Mouse (Mus musculus): Measurements from ENCODE around the gene Lins1.

Gene Lins1

DNA sequence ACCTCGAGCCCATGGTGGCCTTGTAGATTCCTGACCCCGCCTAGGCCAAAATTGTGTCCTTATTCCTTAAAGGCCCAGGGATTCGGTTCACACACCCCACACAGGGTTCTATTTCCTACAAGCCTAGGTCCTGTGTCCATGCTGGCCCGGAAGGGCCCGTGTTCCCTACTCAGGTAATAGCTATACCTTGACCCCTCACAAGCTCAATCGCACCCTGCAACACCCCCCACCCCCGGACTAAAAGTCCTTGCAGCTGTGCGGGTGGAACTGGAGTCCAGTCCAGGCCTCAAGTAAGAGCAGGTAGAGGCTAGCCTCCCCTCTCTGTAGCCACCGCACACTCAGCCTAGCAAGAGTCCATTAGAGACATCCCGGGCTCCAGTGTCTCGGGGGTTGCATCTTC lies 44.2 kb downstream of the Lins1 start:
- no peak for DNase-seq

DNA sequence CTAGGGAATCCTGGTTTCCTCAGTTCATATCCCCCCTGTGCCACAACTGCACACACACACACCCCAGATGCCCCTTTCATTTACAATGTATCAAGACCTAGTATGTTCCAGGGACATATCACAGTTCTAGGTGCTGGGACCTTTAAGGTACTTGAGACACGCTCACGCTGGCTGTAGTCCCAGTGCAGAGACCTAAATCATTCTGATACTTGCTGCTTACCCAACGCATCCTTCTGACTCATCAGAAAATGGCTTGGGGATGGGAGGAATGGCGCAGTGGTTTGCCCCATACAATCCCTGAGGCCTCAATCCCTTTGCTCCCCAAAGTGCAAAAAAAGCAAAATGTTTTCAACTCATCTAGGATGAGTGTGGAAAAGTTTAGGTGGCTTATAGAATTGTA lies 44.8 kb downstream of the Lins1 start:
- DNase-seq = no peak

DNA sequence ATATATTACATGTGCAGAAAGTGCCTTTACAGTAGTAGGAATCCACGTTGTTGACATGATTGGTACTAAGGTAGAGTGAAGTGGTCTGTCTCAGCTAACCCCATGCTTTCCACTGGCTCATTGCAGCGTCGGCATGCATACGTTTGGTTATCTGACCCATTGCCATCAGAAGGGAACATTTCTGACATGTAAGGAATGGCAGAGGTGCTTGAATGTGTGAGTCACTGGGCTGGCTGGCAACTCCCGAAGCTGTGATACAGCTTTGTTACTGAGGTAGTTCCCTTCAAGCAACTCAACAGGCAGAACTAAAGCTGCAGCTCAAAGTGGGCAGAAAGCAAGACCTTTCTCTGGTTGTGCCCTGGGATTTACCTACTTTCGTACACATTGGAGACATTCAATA lies 45.3 kb downstream of the Lins1 start:
- DNase-seq = no peak

DNA sequence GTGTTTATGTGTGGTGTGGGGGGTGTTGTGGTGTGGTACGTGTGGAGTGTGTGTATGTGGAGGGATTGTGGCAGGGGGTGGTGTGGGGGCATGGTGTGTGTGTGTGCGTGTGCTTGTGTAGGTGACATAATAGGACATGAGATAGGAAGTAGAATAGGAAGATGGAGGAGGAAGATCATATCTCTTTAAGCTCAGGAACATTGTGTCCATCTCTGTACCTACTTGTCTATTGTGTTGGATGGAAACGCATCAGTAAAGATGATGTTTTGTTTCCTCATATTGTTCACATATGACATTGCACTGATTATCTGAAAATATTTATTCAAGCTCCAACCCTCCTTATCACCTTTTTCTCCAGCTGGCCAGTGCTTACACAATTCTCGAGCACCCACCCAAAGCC lies 47.7 kb downstream of the Lins1 start:
- no peak for DNase-seq

DNA sequence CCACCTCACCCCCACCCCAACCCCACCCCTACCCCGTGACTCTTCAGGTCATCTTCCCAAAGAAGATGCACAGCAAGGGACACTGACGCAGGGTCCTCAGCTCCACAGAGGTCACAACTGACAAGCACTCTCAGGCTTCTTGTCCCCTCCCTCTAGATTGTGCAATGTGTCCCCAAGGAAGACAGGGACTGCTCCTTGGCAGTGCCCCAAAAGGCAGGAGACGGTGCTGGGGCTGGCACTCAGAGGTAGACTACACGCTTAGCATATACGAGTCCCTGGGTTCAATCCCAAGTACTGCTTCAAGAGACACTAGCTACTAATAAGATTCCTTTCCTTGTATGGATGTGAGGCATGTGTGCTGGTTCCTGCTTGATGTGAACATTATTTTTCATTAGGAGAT lies 51.3 kb downstream of the Lins1 start:
- no peak for DNase-seq

DNA sequence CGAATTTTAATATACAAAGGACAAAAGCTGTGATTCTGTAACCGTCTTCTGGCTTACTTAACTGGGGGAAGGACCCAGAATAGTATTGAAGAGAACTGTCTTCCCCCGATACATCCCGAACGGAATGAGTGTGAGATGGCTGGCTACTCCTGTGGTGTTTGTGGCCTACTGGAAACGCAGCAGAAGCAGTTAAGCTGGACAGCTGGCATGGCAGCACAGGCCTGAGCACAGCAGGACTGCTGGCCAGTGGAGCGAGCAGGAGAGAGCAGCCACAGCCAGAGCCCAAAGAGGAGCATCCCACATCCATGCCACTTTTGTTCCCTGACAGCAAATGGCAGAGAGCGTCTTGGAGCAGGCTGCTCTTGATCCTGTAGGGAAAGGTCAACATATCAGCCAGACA lies 51.7 kb downstream of the Lins1 start:
- DNase-seq = peak in 1 of 2 experiments; percentile 7

DNA sequence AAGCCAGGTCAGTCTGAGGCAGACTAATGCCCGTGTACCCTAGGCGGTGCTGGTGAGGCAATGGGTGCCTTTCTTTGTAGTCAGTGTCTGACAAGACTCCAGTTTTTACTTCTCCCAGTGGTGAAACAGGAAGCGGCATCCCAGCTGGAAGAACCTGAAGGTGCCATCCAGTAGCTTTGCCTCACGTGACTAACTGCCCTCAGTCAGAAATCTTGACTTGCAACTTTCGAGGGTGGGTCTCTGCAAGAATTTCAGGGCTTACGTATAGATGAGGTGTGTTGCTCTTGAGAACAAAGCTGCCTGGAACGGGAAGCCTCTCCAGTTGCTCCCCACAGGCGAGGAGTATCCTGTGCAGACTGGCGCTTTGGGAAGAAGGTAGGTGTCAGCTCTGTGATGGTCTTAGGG lies 53.7 kb downstream of the Lins1 start, which contains the start of gene Cers3:
TSS of gene Cers3 (plus strand) at position 128 of the 405 bp plus-strand sequence.
- DNase-seq = no peak

DNA sequence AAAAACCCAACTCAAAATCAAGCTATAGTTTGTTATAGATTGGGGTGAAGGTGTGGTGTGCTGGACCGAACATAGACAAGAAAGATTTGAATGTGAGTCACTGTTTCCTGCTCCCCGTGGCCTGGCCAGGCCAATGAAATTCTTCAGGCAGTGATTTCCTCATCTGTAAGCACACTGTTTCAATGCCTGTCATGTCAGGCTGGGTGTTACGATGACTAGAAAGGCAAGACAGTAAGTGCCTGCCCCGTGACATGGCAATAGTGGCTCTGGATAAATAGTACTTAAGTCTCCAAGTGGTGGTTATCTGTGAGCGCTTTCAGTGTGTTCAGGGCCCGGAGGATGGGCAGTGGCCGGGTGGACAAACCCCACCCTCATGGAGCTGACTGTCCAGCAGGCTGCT lies 57.3 kb downstream of the Lins1 start:
- DNase-seq = no peak

DNA sequence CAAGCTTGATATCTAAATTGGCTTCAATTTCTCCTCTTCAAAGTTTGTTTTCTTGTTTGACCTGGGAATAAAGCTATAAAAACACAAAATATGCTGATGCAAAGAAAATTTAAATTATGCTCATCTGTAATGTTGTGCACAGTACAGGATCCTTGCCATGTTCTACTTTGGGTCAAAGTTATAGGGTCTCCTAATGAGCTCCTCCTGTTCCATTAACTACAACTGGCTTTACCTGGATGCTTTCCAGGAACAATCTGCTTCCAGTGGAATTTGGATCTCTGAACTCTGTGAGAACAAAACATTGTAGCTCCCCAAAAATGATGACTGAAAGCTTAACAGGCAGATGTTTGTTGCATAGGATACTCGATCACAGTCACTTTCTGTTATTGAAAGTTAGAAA lies 60.3 kb downstream of the Lins1 start:
- DNase-seq = no peak

DNA sequence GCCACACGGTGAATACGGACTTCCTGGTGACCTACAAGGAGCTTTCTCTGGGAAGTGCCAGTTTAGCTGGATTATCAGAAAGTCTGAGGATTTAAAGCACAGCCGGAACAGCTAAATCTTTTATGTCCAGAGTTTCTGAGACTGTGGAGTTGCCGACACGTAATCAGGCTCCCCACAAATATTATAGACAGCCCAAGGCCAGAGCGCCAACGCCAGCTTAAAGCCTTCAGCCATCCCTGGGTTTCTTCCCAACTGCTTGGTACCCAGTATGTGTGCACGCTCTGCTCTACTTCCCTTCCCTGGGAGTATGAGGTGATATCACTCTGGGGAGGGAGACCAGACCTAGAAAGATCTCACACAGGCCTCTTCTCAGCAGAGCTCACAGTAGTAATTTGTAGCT lies 64.1 kb downstream of the Lins1 start:
- no peak for DNase-seq

DNA sequence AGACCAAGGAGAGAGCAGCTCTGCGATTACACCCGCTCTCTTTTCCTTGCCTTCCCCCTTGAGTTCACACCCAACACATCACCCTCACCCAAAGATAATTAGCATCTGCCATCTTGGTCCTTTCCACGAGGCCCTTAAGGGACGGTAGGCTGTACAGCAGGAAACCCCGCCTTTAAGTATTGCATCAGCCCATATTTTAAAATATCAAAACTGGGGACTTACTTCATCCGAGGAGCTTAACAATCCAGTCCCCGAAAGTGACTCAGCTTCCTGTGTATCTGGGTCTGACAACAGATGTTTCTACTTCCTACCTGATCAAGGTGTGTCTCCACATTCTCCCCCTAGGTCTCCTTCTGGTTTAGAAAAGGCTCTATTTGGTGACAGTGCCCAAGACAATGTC lies 65.9 kb downstream of the Lins1 start:
- DNase-seq = no peak

Measured in cerebellum, postnatal 25 days (tissue).